Mouse (Mus musculus): Measurements from ENCODE around the gene D630045J12Rik. TPM values are rescaled to one million over a fixed set of nuclear protein-coding genes. Genes with fewer than 3 reads are reported as not detected.

Gene D630045J12Rik
- polyA plus RNA-seq (2015; fragmentation: Nextera tagmentation; extraction: Ambion mirVana) = 0.68 and 0.73 TPM in 2 replicates

DNA sequence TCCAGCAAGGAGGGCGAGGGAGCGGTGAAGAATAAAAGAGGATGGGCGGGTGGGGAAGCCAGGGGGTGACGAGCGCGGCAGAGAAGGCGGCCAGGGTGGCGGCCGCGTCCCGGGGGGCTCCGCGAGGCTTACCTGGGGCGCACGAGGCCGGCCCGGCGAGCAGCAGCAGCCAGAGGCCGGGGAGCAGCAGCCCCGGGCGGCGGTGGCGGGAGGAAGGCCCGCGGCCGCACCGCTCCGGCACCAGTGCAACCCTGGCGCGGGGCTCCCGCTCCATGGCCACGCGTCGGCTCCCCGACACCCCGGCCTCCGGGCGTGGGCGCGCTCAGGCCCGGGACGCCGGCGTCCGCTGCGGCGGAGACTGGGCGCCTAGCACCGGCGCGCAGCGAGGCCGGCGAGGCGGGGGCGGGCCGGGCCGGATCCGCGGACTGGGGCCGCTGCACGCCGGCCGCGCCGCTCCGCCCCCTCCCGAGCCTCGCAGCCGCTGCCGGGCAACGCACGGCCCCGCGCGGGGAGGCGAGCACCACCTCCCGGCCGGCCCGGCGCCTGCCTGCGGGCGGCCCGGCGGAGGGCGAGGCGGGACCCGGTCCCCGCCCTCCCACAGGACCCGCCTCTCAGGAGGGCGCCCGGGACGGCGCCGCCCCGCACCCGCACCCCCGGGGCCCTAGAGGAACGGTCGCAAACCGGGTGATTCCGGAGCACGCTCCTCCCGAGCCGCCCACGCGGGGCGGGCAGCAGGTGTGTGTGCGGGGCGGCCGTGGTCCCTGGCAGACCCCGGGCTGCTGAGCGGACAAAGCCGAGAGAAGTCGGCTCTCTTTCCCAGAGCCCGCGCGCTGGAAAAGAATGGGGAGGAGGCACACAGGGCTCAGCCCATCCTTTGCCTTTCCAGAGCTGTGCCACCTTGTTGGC lies at the start of gene D630045J12Rik:
D630045J12Rik (minus strand) TSS at position 274 of the 906 bp plus-strand sequence.

DNA sequence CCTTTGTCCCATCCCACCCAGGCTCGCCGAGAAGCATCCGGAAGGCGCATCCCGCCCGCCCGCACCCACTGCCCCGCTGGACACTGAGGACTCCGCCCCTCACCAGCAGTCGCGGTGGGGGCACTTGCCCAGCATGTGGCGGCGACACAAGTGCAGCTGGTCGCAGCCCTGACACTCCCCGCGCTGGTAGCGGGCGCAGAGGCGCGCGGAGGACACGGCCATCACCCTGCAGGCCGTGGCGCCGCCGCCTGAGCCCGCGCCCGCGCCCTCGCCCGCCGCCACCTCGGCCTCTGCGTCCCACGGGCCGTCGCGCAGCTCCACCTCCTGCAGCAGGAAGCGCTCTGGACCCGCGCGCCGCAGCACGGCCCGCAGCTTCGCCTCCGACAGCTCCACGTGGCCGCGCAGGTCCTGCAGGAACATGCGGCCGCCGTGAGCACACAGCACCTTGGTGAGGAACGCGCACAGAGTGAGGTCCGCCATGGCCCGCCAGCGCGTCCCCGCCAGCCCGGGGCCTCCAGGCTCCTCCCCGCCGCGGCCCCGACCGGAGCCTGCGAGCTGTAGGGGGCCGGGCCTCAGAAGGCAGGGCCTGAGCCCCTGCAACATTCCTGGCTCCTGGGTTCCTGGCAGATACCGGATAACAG lies 45.1 kb upstream of the D630045J12Rik start, which contains the start of gene Zc3hav1l:
Zc3hav1l (minus strand) TSS at position 499 of the 641 bp plus-strand sequence.

DNA sequence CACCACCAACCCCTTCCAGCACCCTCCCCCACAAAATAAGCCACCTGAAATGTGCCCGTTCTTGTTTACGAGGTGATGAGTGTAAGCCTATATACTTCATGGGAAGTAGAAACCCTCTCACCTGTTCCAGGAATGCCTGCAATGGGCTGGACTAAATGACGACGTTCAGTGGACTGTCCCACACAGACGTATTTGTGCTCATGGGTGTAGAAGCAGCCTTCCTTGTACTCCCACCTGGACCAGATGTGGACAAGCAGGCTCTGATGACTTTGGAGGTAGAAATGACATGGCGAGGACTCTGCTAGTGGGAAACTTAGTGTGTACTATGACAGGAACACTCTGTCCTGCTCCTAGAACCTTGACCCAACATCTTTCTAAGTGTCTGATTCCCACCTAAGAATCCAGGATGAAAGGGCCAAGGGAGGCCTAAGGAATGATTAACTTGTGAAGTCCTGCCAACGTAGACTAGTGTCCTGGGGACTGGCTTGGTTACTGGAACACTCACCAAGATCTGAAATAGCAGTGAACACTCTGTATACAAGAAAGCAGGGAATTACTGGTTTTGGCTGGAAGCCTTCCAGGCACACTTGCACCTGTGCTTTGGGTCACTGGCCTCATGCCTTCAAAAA lies 129.5 kb downstream of the D630045J12Rik start, which contains the start of gene Atp6v0a4:
Atp6v0a4 (minus strand) TSS at position 380 of the 629 bp plus-strand sequence.

DNA sequence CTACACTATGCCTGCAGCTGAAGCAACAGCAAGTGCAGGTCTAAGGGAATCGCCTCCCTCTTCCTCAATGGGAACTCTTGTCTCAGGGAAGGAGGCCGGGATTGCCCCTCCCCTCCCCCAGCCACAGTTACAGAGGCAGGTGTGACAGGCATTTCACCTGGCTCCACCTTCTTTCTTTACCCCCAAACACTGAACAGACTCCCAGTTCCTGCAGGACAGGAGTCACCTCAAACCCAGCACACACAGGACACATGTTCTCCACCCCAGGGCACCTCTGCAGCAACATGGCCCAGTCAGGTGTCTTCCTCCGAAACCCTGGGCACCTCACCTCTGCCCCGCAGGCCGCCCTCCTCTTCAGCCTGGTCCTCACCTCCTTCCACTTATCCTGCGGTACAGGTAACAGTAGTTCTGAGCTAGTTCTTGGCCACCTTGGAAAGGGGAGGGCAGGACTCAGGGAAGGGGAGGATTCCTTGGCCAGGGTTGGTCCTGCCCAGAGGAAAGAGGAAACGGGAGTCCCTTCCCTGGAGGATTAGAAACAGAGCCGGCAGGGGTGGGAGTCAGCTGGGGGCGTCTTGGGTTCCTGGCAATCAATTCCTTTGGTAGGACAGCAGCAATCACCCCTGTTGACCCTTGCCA lies 144.5 kb downstream of the D630045J12Rik start, which contains the start of gene Tmem213:
Tmem213 (plus strand) TSS at position 96 of the 636 bp plus-strand sequence.

Other genes starting within 250 kb of the D630045J12Rik start
- 3.4 and 4.5 TPM in 2 replicates for gene Svopl, start 207.0 kb downstream of the D630045J12Rik start, polyA plus RNA-seq (2015; fragmentation: Nextera tagmentation; extraction: Ambion mirVana)
- gene Tmem213, start 144.8 kb downstream of the D630045J12Rik start, polyA plus RNA-seq (2015; fragmentation: Nextera tagmentation; extraction: Ambion mirVana) = not detected in 2 replicates
- gene Atp6v0a4, start 129.4 kb downstream of the D630045J12Rik start, polyA plus RNA-seq (2015; fragmentation: Nextera tagmentation; extraction: Ambion mirVana) = 0.09 and 0.24 TPM in 2 replicates
- 2.7 and 2.9 TPM in 2 replicates for gene Zc3hav1l, start 45.2 kb upstream of the D630045J12Rik start, polyA plus RNA-seq (2015; fragmentation: Nextera tagmentation; extraction: Ambion mirVana)
- gene Zc3hav1, start 100.6 kb upstream of the D630045J12Rik start, polyA plus RNA-seq (2015; fragmentation: Nextera tagmentation; extraction: Ambion mirVana) = 7.5 and 7.7 TPM in 2 replicates
- 1.6 and 1.7 TPM in 2 replicates for gene Ttc26, start 127.5 kb upstream of the D630045J12Rik start, polyA plus RNA-seq (2015; fragmentation: Nextera tagmentation; extraction: Ambion mirVana)
- 6.5 and 8.0 TPM in 2 replicates for gene Ubn2, start 179.9 kb upstream of the D630045J12Rik start, polyA plus RNA-seq (2015; fragmentation: Nextera tagmentation; extraction: Ambion mirVana)

Measured in skeletal muscle tissue, postnatal 0 days (tissue).